Mouse (Mus musculus): Measurements from ENCODE around the gene Olfr724. TPM values are rescaled to one million over a fixed set of nuclear protein-coding genes. Genes with fewer than 3 reads are reported as not detected.
"Not testable (repeated sequence)": the region's sequence is repeated elsewhere in the genome, so short reads cannot be mapped to it uniquely, and the experiment has no call there.

Olfr724 gene
- not detected for total RNA-seq (2021)
- long read RNA-seq, experiment 1, result 0 reads
- long read RNA-seq, experiment 2, result 0 reads

DNA sequence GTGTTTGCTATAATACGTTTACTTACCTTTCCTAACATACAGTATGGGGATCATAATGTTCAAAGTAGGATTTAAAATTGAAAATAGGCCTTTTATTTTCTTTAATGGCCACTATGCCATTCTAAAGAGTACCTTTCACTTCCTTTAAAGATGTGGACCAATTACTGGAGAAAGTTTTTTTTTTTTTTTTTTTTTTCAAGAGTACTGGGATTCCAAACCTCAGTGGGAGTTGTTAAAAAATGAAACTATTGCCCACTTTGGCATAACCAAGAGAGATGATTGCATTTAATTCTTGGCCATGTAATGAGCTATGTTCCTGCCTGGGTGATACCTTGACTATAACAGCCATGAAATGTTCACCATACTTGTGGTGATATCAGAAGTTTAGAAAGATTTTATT is at the start of gene Olfr724:
Gene Olfr724, minus strand, starts transcription at position 101 of the 400 bp plus-strand sequence.
- DNase-seq, result not testable (repeated sequence)

DNA sequence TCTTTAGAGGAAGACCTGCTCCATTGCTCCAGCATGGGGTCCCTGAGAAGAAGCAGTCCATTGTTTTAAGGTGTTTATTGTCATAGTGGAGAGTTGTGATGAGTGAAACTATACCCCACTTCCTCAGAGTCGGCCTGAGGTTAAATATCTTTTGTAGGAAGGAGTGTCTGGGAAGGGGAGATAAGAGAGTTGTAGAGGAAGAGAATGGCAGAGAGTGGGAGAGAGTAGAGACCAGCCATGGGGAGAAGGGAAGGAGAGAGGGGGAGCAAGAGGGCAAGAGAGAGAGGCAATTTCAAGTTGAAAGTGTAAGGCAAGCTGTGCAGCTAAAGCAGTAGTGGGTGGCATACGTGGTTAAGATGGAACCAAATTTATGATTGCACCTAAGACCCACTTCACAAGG is 7.2 kb downstream of the Olfr724 start:
- no peak for DNase-seq

DNA sequence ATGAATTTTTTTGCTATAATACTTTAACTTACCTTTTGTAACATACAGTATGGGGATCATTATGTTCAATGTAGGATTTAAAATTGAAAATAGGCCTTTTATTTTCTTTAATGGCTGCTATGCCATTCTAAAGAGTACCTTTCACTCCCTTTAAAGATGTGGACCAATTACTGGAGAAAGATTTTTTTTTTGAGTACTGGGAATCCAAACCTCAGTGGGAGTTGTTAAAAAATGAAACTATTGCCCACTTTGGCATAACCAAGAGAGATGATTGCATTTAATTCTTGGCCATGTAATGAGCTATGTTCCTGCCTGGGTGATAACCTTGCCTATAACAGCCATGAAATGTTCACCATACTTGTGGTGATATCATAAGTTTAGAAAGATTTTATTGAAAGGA is 31.4 kb downstream of the Olfr724 start, which contains the start of gene Olfr723:
Gene Olfr723, minus strand, starts transcription at position 101 of the 400 bp plus-strand sequence.
- DNase-seq, result not testable (repeated sequence)

Other genes with a start within 250 kb of the Olfr724 start
- gene Armh4, start 179.9 kb downstream of the Olfr724 start, total RNA-seq (2021), result 1 to 10 TPM; 7.0 to 8.1 TPM
- not detected for gene Olfr722, start 61.3 kb downstream of the Olfr724 start, total RNA-seq (2021)
- gene Olfr723, start 31.5 kb downstream of the Olfr724 start, total RNA-seq (2021), result not detected
- gene Olfr725, start 77.1 kb upstream of the Olfr724 start, total RNA-seq (2021), result not detected
- gene Olfr726, start 127.7 kb upstream of the Olfr724 start, total RNA-seq (2021), result not detected
- gene Olfr727, start 159.9 kb upstream of the Olfr724 start, total RNA-seq (2021), result not detected
- gene Olfr728, start 179.4 kb upstream of the Olfr724 start, total RNA-seq (2021), result not detected
- gene Olfr729, start 189.6 kb upstream of the Olfr724 start, total RNA-seq (2021), result not detected
- not detected for gene Olfr730, start 224.9 kb upstream of the Olfr724 start, total RNA-seq (2021)

Measured in gastrocnemius, postnatal 10 days (tissue).